Mouse (Mus musculus) spleen, postnatal 14 days (tissue): ENCODE measurements around the gene Ankrd44.

Source experiments
- DNase-seq, 2 experiments: peaks; one replicate each; pipeline ENCODE4 v3.0.0; 2021 to 2022; ENCODE audit warnings: low spot score in 2 of 2

Ankrd44 gene

GRCm38 (mm10) chr1:54639506-54640078 is 286.6 kb downstream of the Ankrd44 start:
- no peak for DNase-seq

GRCm38 (mm10) chr1:54639076-54639475 is 287.1 kb downstream of the Ankrd44 start:
- no peak for DNase-seq

GRCm38 (mm10) chr1:54637340-54637739 is 288.8 kb downstream of the Ankrd44 start:
- no peak for DNase-seq

- no peak for DNase-seq
These were observed 297.1 kb downstream of the Ankrd44 start for GRCm38 (mm10) chr1:54629106-54629505.

- no peak for DNase-seq
These were observed 311.2 kb downstream of the Ankrd44 start for GRCm38 (mm10) chr1:54614963-54615362.

- DNase-seq = no peak
These were observed 313.8 kb downstream of the Ankrd44 start for GRCm38 (mm10) chr1:54612344-54612743.

GRCm38 (mm10) chr1:54611891-54612290 is 314.3 kb downstream of the Ankrd44 start:
- no peak for DNase-seq

GRCm38 (mm10) chr1:54606936-54607335 is 319.3 kb downstream of the Ankrd44 start:
- no peak for DNase-seq

- DNase-seq = no peak
These were observed 324.5 kb downstream of the Ankrd44 start for GRCm38 (mm10) chr1:54601692-54602091.

- no peak for DNase-seq
These were observed 325.9 kb downstream of the Ankrd44 start for GRCm38 (mm10) chr1:54600275-54600674.

- DNase-seq = no peak
These were observed 328.5 kb downstream of the Ankrd44 start for GRCm38 (mm10) chr1:54597594-54598217.

- DNase-seq = no peak
These were observed 330.0 kb downstream of the Ankrd44 start for GRCm38 (mm10) chr1:54596151-54596550.
